Mouse (Mus musculus) right cerebral cortex, adult 2 months (tissue): ENCODE measurements around the gene Polr2b.

Source experiments
- DNase-seq, 2 experiments: peaks; one replicate each; pipeline ENCODE4 v3.0.0; 2021 to 2022; ENCODE audit warnings: low spot score in 2 of 2

The Polr2b gene

GRCm38 (mm10) chr5:77309924-77310772 lies at the start of gene Polr2b, which contains the start of gene Noa1:
Gene Polr2b, plus strand, starts transcription at chr5:77310147.
Gene Noa1, minus strand, starts transcription at chr5:77310084.
- DNase-seq = peak; percentile 99

- DNase-seq = no peak
These were observed 48.8 kb upstream of the Polr2b start for GRCm38 (mm10) chr5:77261137-77261536.

- no peak for DNase-seq
These were observed 47.8 kb upstream of the Polr2b start for GRCm38 (mm10) chr5:77262105-77262504.

- peak in 1 of 2 experiments; percentile 28 for DNase-seq
These were observed 44.8 kb upstream of the Polr2b start, which contains the start of gene Rest for GRCm38 (mm10) chr5:77265081-77265670. Gene Rest, plus strand, starts transcription at chr5:77265491.

- DNase-seq = peak; percentile 38 to 40
These were observed 44.3 kb upstream of the Polr2b start for GRCm38 (mm10) chr5:77265671-77266065.

GRCm38 (mm10) chr5:77266066-77266885 lies 43.7 kb upstream of the Polr2b start:
- DNase-seq = peak; percentile 33 to 48

GRCm38 (mm10) chr5:77266886-77267401 lies 43.0 kb upstream of the Polr2b start:
- DNase-seq = no peak

- no peak for DNase-seq
These were observed 42.5 kb upstream of the Polr2b start for GRCm38 (mm10) chr5:77267441-77267840.

- DNase-seq = no peak
These were observed 41.9 kb upstream of the Polr2b start for GRCm38 (mm10) chr5:77267957-77268624.

- DNase-seq = no peak
These were observed 40.5 kb upstream of the Polr2b start for GRCm38 (mm10) chr5:77269399-77269798.

- DNase-seq = no peak
These were observed 36.8 kb upstream of the Polr2b start for GRCm38 (mm10) chr5:77273151-77273550.

GRCm38 (mm10) chr5:77275950-77276349 lies 34.0 kb upstream of the Polr2b start:
- no peak for DNase-seq

GRCm38 (mm10) chr5:77277204-77277603 lies 32.7 kb upstream of the Polr2b start:
- DNase-seq = no peak

GRCm38 (mm10) chr5:77281518-77282174 lies 28.3 kb upstream of the Polr2b start:
- no peak for DNase-seq

GRCm38 (mm10) chr5:77282242-77282641 lies 27.7 kb upstream of the Polr2b start:
- DNase-seq = no peak

GRCm38 (mm10) chr5:77285685-77286084 lies 24.3 kb upstream of the Polr2b start:
- DNase-seq = no peak

GRCm38 (mm10) chr5:77286904-77287303 lies 23.0 kb upstream of the Polr2b start:
- DNase-seq = no peak

GRCm38 (mm10) chr5:77287901-77288300 lies 22.0 kb upstream of the Polr2b start:
- DNase-seq = no peak

GRCm38 (mm10) chr5:77289686-77290085 lies 20.3 kb upstream of the Polr2b start:
- DNase-seq = no peak

- DNase-seq = no peak
These were observed 19.3 kb upstream of the Polr2b start for GRCm38 (mm10) chr5:77290606-77291005.
